Mouse (Mus musculus) gastrocnemius, adult 2 months (tissue): ENCODE measurements around the gene Dtd1. TPM values are rescaled to one million over a fixed set of nuclear protein-coding genes. Genes with fewer than 3 reads are reported as not detected.
"Not testable (repeated sequence)": the region's sequence is repeated elsewhere in the genome, so short reads cannot be mapped to it uniquely, and the experiment has no call there.

ENCODE experiments used
- DNase-seq: peaks from one replicate; pipeline ENCODE4 v3.0.0; 2022
- H3K27ac ChIP-seq: fragments of 200-600 bp; 2 replicates; pipeline ENCODE4 v1.8.1; 2022; ENCODE audit warnings: mild to moderate bottlenecking
- H3K4me3 ChIP-seq: fragments of 200-600 bp; 2 replicates; pipeline ENCODE4 v1.8.1; 2022; ENCODE audit warnings: mild to moderate bottlenecking, moderate library complexity
- CTCF ChIP-seq: fragments of 200-600 bp; IDR thresholded peaks from 2 replicates; pipeline ENCODE4 v1.8.1; 2022; ENCODE audit warnings: antibody characterized with exemption, mild to moderate bottlenecking, moderate library complexity
- intact Hi-C: fragments of 180-260 bp; cut with DNase I; formaldehyde crosslinking; loops from one replicate; pipeline ENCODE4 v1.15.1; 2025
- long read RNA-seq, 2 experiments: library from polyadenylated mRNA; stranded (forward); transcript quantifications; one replicate each; pipeline ENCODE4 v2.0.0; 2021
- total RNA-seq, 2 experiments: library from RNA; stranded (reverse); gene quantifications; 2 replicates each; pipeline ENCODE4 v1.2.3; 2021

The Dtd1 gene
- total RNA-seq: 10 to 100 TPM; 11.6 to 12.4 TPM
- long read RNA-seq, experiment 1, transcript Dtd1-201 (6 exons, 1,350 nt): major isoform, 7 of 7 reads
- long read RNA-seq, experiment 1, partial matches to known transcripts: 0 of 7 reads
- long read RNA-seq, experiment 1, other reads (novel, unspliced or antisense): 0 of 7 reads
- long read RNA-seq, experiment 2, partial matches to known transcripts: 1 of 5 reads
- long read RNA-seq, experiment 2, other reads (novel, unspliced or antisense): 0 of 5 reads

DNA sequence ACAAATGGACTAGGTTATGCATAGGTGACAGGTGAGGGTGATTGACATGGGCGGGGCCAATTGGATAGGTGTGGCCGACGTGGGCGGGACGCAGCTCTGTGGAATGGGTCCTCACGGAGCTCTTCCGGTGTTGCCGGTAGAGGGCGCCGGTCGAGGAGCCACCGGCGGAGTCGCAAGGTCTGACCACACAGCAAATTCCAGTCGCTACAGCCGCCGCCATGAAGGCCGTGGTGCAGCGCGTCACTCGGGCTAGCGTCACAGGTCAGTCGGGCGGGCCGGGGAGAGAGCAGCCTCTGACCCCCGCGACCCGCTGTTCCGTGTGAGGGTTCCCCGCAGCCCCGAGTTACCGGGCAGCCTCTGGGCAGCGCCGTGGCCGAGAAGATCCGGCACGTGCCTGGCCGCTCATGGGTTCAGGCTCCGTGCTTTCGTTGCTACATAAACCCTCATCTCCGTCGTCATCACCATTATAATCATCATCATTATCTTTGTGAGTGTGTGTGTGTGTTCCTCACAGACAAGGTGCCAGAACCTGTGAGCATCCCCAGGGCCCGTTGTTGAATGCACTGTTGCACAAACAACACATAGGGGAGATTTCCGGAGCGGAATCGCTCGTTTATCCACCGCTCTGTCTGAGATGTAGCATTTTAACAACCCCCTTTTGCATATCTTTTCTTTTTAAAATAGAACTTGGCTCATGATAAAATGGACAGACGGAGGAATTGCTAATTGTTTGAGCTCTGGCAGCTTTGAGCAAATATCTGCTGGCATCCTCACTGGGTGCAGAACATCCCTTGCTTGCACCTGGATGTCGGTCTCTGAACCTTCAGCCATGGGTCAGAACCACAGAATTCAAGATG is at the start of gene Dtd1:
Gene Dtd1, plus strand, starts transcription at position 67 of the 857 bp plus-strand sequence.
- peak within 1 kb of the TSS; percentile 78 for H3K4me3 ChIP-seq
- intact Hi-C loops: loop anchor here (5.0 to 10.0 kb wide), 2 partner anchors 215 to 1912 kb away; partner anchors contain the start of gene Ralgapa2
- peak; percentile 93 for DNase-seq
- peak within 1 kb of the TSS; percentile 96 for H3K27ac ChIP-seq
- TF ChIP-seq CTCF: peak; percentile 92

DNA sequence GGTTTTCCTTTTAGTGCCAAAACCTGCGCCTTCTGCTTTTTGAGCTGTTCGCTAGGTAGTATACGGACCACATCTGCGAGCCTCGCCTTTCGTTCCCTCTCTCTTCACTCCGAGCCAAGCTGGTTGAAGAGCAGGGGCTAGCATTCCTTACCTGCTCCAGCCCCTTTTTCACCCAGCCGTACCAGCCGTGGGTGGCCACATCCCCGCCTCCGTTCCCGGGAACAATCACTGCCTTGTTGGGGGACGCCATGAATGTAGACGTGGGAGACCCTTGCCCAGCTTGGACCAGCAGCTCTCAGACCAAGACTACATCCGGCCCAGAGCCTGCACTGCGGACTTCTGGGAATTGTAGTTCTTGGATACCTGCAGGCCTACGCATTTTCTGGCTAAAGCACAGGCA is 49.2 kb upstream of the Dtd1 start, which contains the start of gene Rbbp9:
Gene Rbbp9, minus strand, starts transcription at position 341 of the 400 bp plus-strand sequence.
- H3K27ac ChIP-seq: peak within 1 kb of the TSS; percentile 87
- intact Hi-C loops: no loop called here
- DNase-seq: peak; percentile 59
- TF ChIP-seq CTCF: no peak
- H3K4me3 ChIP-seq: peak within 1 kb of the TSS; percentile 87

DNA sequence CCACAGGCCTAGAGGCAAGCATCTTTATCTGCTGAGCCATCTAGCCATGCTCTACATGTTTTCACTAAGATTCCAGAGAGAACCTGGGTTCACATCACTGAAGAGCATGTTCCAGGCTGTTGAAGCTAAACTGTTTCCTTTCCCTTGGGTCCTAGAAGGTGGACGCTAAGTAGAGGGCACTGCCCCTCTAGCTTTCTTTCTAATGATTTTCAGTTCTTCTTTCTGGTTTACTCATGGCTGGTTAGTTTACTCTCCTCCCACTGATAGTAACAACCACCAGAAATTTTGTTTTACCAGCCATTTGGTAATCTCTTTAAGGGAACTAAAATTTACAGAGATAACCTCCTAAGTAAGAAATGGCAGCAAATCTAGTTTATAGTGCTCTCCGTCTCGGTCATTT is 45.8 kb upstream of the Dtd1 start:
- Histone ChIP-seq H3K4me3 (no peak overlapping the region), H3K27ac (no peak overlapping the region)
- no peak for TF ChIP-seq CTCF
- intact Hi-C loops: loop anchor here (2.0 kb wide), 1 partner anchor 185 kb away; the partner anchor contains the start of genes Kat14 and Pet117
- no peak for DNase-seq

DNA sequence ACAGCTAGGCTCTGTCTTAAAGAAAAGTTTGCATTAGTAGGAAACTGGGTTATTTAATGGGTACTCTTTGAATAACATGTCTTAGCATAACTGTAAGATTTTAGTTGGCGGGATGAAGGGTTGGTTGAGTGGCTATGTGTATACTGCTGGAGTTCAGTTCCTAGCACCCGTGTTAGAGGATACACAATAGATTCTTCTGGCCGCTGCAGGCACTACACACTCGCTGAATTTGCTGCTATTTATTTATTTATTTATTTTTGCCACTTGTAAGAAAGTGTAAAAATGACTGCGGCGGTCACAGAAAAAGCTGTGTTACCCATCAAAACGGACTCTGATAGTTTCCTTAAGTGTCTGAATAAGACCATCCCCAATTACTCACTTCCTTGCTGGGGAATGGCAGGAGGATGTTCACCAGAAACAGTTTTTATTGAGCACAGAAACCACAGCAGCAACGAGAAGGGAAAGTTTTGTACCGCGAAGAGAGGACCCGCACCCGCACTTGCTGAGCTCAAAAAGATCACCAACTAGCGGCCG is 44.3 kb upstream of the Dtd1 start:
- intact Hi-C loops: loop anchor here (2.0 kb wide), 1 partner anchor 187 kb away; the partner anchor contains the start of genes Kat14 and Pet117
- DNase-seq: no peak
- no peak for TF ChIP-seq CTCF
- Histone ChIP-seq H3K27ac (peak overlapping the region; percentile 95), H3K4me3 (peak overlapping the region; percentile 83)

DNA sequence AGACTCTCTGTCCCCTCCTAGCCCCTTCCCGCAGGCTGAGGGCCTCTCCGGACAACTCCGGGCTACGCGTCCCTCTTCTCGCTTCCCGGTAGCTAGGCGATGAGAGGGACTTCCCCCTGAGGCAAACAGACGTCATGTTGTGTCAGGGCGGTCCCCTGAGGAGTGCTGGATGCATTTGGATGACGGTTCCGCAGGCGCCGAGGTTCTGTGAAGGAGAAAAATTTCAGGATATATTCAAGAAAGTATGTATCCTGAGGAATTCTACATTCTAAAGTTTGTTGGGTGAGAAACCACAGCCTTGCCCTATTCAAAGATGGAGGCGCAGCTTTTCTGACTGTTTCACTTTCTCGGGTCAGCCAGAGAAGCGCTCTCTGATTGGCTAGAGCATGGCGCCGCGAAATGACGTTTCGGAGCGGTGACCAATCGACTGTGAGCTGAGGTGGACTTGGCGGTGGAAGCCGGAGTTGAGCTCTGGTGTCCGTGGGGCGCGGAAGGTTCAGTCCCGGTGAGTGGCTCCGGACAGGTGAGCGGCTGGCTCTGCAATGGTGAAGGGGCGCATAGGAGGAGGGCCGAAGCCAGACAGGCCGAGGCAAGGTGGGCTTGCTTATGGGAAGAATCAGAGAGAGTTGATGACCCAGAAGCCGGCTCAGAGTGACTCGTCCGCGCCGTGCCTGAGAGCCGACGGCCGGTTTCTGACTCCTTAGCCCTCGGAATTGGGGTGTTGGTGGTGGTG is 43.7 kb upstream of the Dtd1 start, which contains the start of gene Sec23b:
Gene Sec23b, plus strand, starts transcription at position 410 of the 733 bp plus-strand sequence.
- H3K4me3 ChIP-seq: peak within 1 kb of the TSS; percentile 83
- H3K27ac ChIP-seq: peak within 1 kb of the TSS; percentile 95
- intact Hi-C loops: loop anchor here (1.0 to 2.0 kb wide), 3 partner anchors 28 to 187 kb away; partner anchors contain the start of genes Kat14, Pet117 and Smim26
- DNase-seq: peak; percentile 97
- TF ChIP-seq CTCF: no peak; the same call in 1 of the 2 replicates

DNA sequence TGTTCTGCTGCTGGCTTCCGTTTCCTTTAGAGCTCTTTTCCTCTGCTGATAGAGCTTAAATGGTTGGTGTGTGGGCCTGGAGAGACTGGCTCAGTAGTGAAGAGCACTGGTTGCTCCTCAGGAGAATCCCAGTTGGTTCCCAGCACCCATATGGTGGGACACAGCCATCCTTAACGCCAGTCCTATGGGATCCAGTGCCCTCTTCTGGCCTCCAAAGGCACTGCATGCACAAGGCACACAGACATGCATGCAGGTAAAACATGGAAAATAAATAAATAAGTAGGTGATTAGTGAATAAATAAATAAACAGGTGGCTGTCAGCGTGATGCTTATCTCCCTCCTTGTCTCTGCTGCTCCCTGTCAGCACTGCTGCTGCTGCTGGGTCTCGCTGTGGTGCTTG is 11.0 kb upstream of the Dtd1 start:
- Histone ChIP-seq H3K27ac (no peak overlapping the region), H3K4me3 (no peak overlapping the region)
- no peak for DNase-seq
- intact Hi-C loops: no loop called here
- TF ChIP-seq CTCF: peak; percentile 41

DNA sequence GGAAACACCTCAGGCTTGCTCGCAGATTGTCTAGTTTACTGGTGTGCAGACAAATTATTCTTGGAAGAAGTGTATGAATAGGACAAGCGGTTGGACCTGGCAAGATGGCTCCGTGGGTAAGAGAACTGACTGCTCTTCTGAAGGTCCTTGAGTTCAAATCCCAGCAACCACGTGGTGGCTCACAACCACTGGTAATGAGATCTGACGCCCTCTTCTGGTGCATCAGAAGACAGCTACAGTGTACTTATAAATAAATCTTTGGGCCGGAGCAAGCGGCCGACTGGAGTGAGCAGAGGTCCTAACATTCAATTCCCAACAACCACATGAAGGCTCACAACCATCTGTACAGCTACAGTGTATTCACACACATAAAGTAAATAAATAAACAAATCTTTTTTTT is 6.7 kb upstream of the Dtd1 start:
- not testable (repeated sequence) for H3K4me3 ChIP-seq, H3K27ac ChIP-seq, DNase-seq
- intact Hi-C loops: loop anchor here (10.0 kb wide), 1 partner anchor 208 kb away; no protein-coding TSS in a partner anchor

DNA sequence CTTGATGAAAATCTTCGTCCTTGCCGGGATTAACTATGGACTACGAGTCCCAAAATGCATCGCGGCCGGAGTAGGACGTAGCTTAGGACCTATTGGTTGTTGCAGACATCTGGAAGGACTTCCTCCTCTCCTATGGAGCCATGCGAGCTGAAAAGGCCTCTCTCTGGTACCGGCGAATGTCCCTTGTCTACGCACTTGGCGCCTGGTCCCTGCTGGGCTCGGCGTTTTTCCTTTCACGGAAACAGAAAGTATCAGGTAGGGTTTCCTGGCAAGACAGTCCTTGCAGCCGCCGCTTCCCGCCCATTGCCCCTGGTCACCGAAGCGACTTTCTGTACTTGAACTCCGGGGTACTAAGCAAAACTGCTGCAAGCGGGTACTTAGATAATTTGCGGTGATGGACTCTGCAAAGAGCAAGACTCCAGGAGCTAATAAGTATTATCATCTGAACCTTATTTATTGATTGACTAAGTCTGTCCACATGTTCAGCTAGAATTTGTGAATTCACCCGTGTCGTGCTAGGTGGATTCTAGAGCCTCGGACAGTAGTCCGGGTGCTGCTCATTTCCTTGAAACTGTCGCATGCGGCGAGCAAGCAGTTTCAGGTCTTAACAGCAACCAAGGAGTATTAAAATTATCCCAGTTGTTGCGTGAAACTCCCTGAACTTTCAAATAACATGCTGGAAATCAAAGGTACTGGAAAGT is 5.6 kb upstream of the Dtd1 start, which contains the start of gene Smim26:
Gene Smim26, plus strand, starts transcription at position 104 of the 701 bp plus-strand sequence.
- Histone ChIP-seq H3K4me3 (peak within 1 kb of the TSS; percentile 74), H3K27ac (peak within 1 kb of the TSS; percentile 89)
- intact Hi-C loops: loop anchor here (2.0 to 10.0 kb wide), 3 partner anchors 37 to 209 kb away; partner anchors contain the start of genes Dzank1, Polr3f and Sec23b
- TF ChIP-seq CTCF: no peak
- peak; percentile 83 for DNase-seq

DNA sequence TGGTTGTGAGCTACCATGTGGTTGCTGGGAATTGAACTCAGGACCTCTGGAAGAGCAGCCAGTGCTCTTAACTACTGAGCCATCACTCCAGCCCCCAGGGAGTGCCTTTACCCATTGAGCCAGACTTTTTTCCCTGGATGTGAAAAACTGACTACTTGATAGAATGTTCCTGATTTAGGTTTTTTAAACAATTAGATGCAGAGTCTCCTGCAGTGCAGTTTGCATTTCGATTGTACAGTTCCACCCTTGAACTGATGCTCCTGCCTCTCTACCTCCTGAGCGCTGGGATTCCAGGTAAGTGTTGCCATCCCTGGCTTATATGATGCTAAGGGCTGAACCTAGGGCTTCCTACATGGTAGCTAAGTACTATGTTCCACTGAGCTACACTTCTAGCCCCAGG is 1.7 kb upstream of the Dtd1 start:
- DNase-seq: no peak
- no peak for TF ChIP-seq CTCF
- Histone ChIP-seq H3K4me3 (no peak overlapping the region), H3K27ac (no peak overlapping the region)
- intact Hi-C loops: loop anchor here (5.0 to 10.0 kb wide), 2 partner anchors 213 to 1914 kb away; partner anchors contain the start of gene Ralgapa2

DNA sequence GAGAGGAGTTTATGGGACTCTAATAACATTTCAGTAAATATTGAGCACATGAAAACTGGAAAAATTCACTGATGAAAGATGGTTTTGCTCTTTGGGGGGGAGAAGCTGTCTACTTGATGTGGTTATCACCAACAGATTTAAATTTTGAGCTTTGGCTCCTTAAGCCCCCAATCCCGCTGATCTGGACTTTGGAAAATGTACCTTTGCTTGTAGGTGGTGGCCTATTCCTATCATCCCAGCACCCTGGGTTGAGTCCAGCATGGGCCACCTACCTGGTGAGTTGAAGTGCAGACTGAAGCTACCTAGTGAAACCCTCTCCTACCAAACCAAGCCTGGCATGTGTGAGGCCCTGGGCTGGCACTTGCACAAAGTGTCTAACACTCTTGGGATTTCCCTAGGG is 1.9 kb downstream of the Dtd1 start:
- no peak for TF ChIP-seq CTCF
- no peak overlapping the region for H3K27ac ChIP-seq
- no peak for DNase-seq
- intact Hi-C loops: no loop called here
- H3K4me3 ChIP-seq: no peak overlapping the region

DNA sequence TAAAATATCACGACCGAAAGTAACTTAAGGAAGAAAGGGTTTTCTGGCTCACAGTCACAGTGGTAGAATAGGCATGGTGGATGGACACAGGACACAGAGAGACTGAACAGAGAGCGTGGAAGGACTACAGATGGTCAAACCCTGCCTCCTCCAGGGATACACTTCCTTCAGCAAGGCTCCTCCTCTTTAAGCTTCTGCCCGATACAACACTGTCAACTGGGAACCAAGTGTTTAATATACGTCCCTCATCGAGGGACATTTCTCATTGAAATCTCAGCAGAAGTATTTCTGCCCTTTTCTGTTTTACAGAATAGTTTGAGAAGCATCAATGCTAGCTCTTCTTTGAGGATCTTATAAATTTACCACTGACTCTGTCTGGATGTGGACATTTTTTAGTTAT is 14.3 kb downstream of the Dtd1 start:
- intact Hi-C loops: no loop called here
- H3K4me3 ChIP-seq: no peak overlapping the region
- no peak for TF ChIP-seq CTCF
- H3K27ac ChIP-seq: no peak overlapping the region
- DNase-seq: no peak
